Comparison of ENCODE assay signal across 9 mouse cellular contexts in the genomic region with DNA sequence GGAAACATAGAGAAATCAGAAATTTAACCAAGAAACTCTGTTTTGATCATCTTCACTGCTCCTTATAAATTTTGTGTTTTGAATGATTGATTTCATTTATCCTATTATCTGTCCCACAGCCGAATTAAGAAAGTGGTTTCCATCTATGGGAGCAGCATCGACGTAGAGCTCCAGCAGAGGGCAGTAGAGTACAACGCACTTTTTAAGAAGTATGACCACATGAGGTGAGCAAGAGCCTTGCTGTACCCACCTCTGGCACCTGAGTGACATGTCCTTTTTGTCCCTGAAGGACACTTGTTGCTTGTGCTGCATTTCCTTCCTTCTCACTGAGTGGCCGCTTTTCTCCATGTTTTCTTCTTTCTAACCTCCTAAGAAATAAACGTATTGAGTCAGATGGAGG. TPM values are rescaled to one million over a fixed set of nuclear protein-coding genes. Genes with fewer than 3 reads are reported as not detected.
DNase-seq lines count a peak whose midpoint lies in the region; ATAC-seq and TF ChIP-seq lines count a peak whose summit lies in the region.
"Had no signal": no experiment of that assay in that cellular context is flagged by ENCODE, and none has a peak within 500 bp of the region (broad histone marks: within the 10 kb centered on the region; RNA-seq: fewer than 3 reads in every experiment).

No protein-coding gene starts in this region.

- no peak for TF ChIP-seq POLR2A in testis, adult 2 months (IDR thresholded peaks at IDR 0.05; ENCODE audit: control insufficient read depth, low read depth, low read length)
- no peak for TF ChIP-seq POLR2A in thymus, adult 2 months (IDR thresholded peaks at IDR 0.05; ENCODE audit: control insufficient read depth, extremely low read depth, insufficient read depth, low read length, poor library complexity)

- no peak overlapping the region for H3K27ac ChIP-seq in testis, adult 2 months (ENCODE audit: control insufficient read depth, insufficient read depth, low read depth, low read length)
- no peak overlapping the region for H3K27ac ChIP-seq in embryonic facial prominence, embryonic 11.5 days (replicated peaks; ENCODE audit: low read depth, low read length)
- H3K27ac ChIP-seq in hindbrain, postnatal 0 days: no peak overlapping the region
- no peak overlapping the region for H3K27ac ChIP-seq in limb, embryonic 11.5 days (replicated peaks; ENCODE audit: low read depth, low read length)
- H3K27ac ChIP-seq in thymus, adult 2 months (ENCODE audit: control insufficient read depth, insufficient read depth, low read length): no peak overlapping the region
- H3K27ac ChIP-seq: stomach, embryonic 15.5 days had no signal

- H3K9me3 ChIP-seq in embryonic facial prominence, embryonic 11.5 days (replicated peaks; ENCODE audit: control insufficient read depth, low read length): no peaks in the 10 kb centered on the region
- no peaks in the 10 kb centered on the region for H3K9me3 ChIP-seq in hindbrain, postnatal 0 days (ENCODE audit: low read length)
- H3K9me3 ChIP-seq in limb, embryonic 11.5 days (ENCODE audit: control insufficient read depth, low read length): no peaks in the 10 kb centered on the region
- H3K9me3 ChIP-seq: stomach, embryonic 15.5 days had no signal

- no peaks in the 10 kb centered on the region for H3K4me1 ChIP-seq in testis, adult 2 months (ENCODE audit: control insufficient read depth, insufficient read depth, low read length)
- no peaks in the 10 kb centered on the region for H3K4me1 ChIP-seq in embryonic facial prominence, embryonic 11.5 days (ENCODE audit: control insufficient read depth, insufficient read depth, low read length)
- no peaks in the 10 kb centered on the region for H3K4me1 ChIP-seq in hindbrain, postnatal 0 days (ENCODE audit: insufficient read depth, low read length)
- no peaks in the 10 kb centered on the region for H3K4me1 ChIP-seq in limb, embryonic 11.5 days (ENCODE audit: control insufficient read depth, insufficient read depth, low read length)
- no peaks in the 10 kb centered on the region for H3K4me1 ChIP-seq in thymus, adult 2 months (replicated peaks; ENCODE audit: control insufficient read depth, insufficient read depth, low read length)
- H3K4me1 ChIP-seq: stomach, embryonic 15.5 days had no signal

- no peak overlapping the region for H3K4me3 ChIP-seq in testis, adult 2 months (ENCODE audit: control insufficient read depth, low read depth, low read length)
- H3K4me3 ChIP-seq in embryonic facial prominence, embryonic 11.5 days (ENCODE audit: low read depth, low read length): no peak overlapping the region
- H3K4me3 ChIP-seq in hindbrain, postnatal 0 days (ENCODE audit: low read length): no peak overlapping the region
- no peak overlapping the region for H3K4me3 ChIP-seq in limb, embryonic 11.5 days (ENCODE audit: low read depth, low read length)
- no peak overlapping the region for H3K4me3 ChIP-seq in thymus, adult 2 months (ENCODE audit: control insufficient read depth, insufficient read depth, low read length)
- H3K4me3 ChIP-seq: stomach, embryonic 15.5 days had no signal

- no peak overlapping the region for H3K9ac ChIP-seq in embryonic facial prominence, embryonic 11.5 days (replicated peaks; ENCODE audit: low read length)
- no peak overlapping the region for H3K9ac ChIP-seq in hindbrain, postnatal 0 days (replicated peaks; ENCODE audit: low read length)
- no peak overlapping the region for H3K9ac ChIP-seq in limb, embryonic 11.5 days (ENCODE audit: low read length)
- H3K9ac ChIP-seq: stomach, embryonic 15.5 days had no signal

- no peak for DNase-seq in testis, postnatal 14 days (ENCODE audit: low spot score)
- peak; percentile 49 to 68 for DNase-seq in adrenal gland, postnatal 36 days
- DNase-seq in embryonic facial prominence, embryonic 11.5 days (ENCODE audit: low spot score): peak; percentile 78
- DNase-seq in hindbrain, postnatal 0 days (ENCODE audit: low spot score): peak; percentile 83
- peak; percentile 69 for DNase-seq in limb, embryonic 11.5 days (ENCODE audit: low spot score)
- peak; percentile 61 for DNase-seq in thymus, adult 2 months

- peak; percentile 40; the same call in 1 of the 2 replicates for TF ChIP-seq CTCF in testis, adult 2 months (IDR thresholded peaks at IDR 0.05; ENCODE audit: control insufficient read depth, insufficient read depth, insufficient replicate concordance, low read depth, low read length)
- peak; percentile 87 for TF ChIP-seq CTCF in hindbrain, postnatal 0 days (IDR thresholded peaks at IDR 0.05; ENCODE audit: low read depth)
- no peak for TF ChIP-seq CTCF in thymus, adult 2 months (IDR thresholded peaks at IDR 0.05; ENCODE audit: borderline replicate concordance, control insufficient read depth, extremely low read depth, insufficient read depth, low read length, poor library complexity)

- no peak for ATAC-seq in embryonic facial prominence, embryonic 11.5 days (replicated peaks; ENCODE audit: insufficient number of reproducible peaks, low FRiP score, low TSS enrichment, low read depth)
- no peak for ATAC-seq in hindbrain, postnatal 0 days
- ATAC-seq in limb, embryonic 11.5 days (ENCODE audit: insufficient number of reproducible peaks, low FRiP score, low TSS enrichment, low read depth): no peak
- peak; percentile 87 for ATAC-seq in neutrophil, adult 5-6 weeks (ENCODE audit: extremely low read depth, insufficient number of reproducible peaks, low FRiP score, poor library complexity, severe bottlenecking)

- peaks cover 6% of the 10 kb centered on the region for H3K36me3 ChIP-seq in testis, adult 2 months (ENCODE audit: control insufficient read depth, insufficient read depth, low read length)
- H3K36me3 ChIP-seq in embryonic facial prominence, embryonic 11.5 days (replicated peaks; ENCODE audit: control insufficient read depth, insufficient read depth, low read depth, low read length): peaks cover 9% of the 10 kb centered on the region
- peaks cover 34% of the 10 kb centered on the region for H3K36me3 ChIP-seq in hindbrain, postnatal 0 days (ENCODE audit: insufficient read depth, low read length)
- H3K36me3 ChIP-seq in limb, embryonic 11.5 days (ENCODE audit: control insufficient read depth, insufficient read depth, low read length): peaks cover 15% of the 10 kb centered on the region
- H3K36me3 ChIP-seq in thymus, adult 2 months (ENCODE audit: control insufficient read depth, insufficient read depth, low read length): peaks cover 71% of the 10 kb centered on the region

- no peaks in the 10 kb centered on the region for H3K27me3 ChIP-seq in testis, adult 2 months (ENCODE audit: control insufficient read depth, insufficient read depth, low read length)
- no peaks in the 10 kb centered on the region for H3K27me3 ChIP-seq in embryonic facial prominence, embryonic 11.5 days (ENCODE audit: control insufficient read depth, insufficient read depth, low read length)
- H3K27me3 ChIP-seq in hindbrain, postnatal 0 days (ENCODE audit: insufficient read depth, low read length): no peaks in the 10 kb centered on the region
- no peaks in the 10 kb centered on the region for H3K27me3 ChIP-seq in limb, embryonic 11.5 days (ENCODE audit: control insufficient read depth, insufficient read depth, low read length)
- H3K27me3 ChIP-seq in thymus, adult 2 months (ENCODE audit: control insufficient read depth, insufficient read depth, low read length): no peaks in the 10 kb centered on the region
- H3K27me3 ChIP-seq: stomach, embryonic 15.5 days had no signal

- H3K4me2 ChIP-seq in embryonic facial prominence, embryonic 11.5 days (ENCODE audit: low read depth, low read length): no peak overlapping the region
- H3K4me2 ChIP-seq in hindbrain, postnatal 0 days (ENCODE audit: low read depth, low read length): no peak overlapping the region
- H3K4me2 ChIP-seq in limb, embryonic 11.5 days (ENCODE audit: low read depth, severe bottlenecking): no peak overlapping the region
- H3K4me2 ChIP-seq: stomach, embryonic 15.5 days had no signal

- WGBS in embryonic facial prominence, embryonic 11.5 days: 48% methylated on average over 6 of the region's 6 CpGs
- 42% methylated on average over 6 of the region's 6 CpGs for WGBS in hindbrain, postnatal 0 days
- WGBS in limb, embryonic 11.5 days: 49% methylated on average over 6 of the region's 6 CpGs
- WGBS in thymus, adult 2 months: 44% methylated on average over 6 of the region's 6 CpGs

RNA-seq across cellular contexts. Expression of gene Phlpp2, which starts 14.9 kb away (rescaled TPM):
- polyA plus RNA-seq in testis, adult 2 months (2012; rRNA removed): 2.8 and 2.9 TPM in 2 replicates
- 1 to 10 TPM; 9.5 to 9.8 TPM for total RNA-seq in adrenal gland, postnatal 36 days (2021)
- 2.4 and 2.8 TPM in 2 replicates for polyA plus RNA-seq in embryonic facial prominence, embryonic 11.5 days (2014; fragmentation: Nextera tagmentation; extraction: Ambion mirVana)
- total RNA-seq in hindbrain, postnatal 0 days (2014; rRNA removed): 10.4 and 11.2 TPM in 2 replicates
- 3.8 and 4.3 TPM in 2 replicates for polyA plus RNA-seq in hindbrain, postnatal 0 days (2015; fragmentation: Nextera tagmentation; extraction: Ambion mirVana)
- polyA plus RNA-seq in limb, embryonic 11.5 days (2014; fragmentation: Nextera tagmentation; extraction: Ambion mirVana): 3.6 and 4.6 TPM in 2 replicates
- 7.7 and 9.1 TPM in 2 replicates for total RNA-seq in neutrophil, adult 5-6 weeks (2017)
- polyA plus RNA-seq in thymus, adult 2 months (2012; rRNA removed): 2.2 and 2.7 TPM in 2 replicates
